Mouse (Mus musculus): Measurements from ENCODE around the gene Haspin. TPM values are rescaled to one million over a fixed set of nuclear protein-coding genes. Genes with fewer than 3 reads are reported as not detected.
A peak's percentile ranks its signal among the peaks of the same experiment; 100 is the strongest.

Haspin gene
- total RNA-seq (2015; ENCODE audit: low replicate concordance) (7.9 and 12.7 TPM in 2 replicates), total RNA-seq (2017; ENCODE audit: low replicate concordance) (13.1 and 16.7 TPM in 2 replicates)

GRCm38 (mm10) chr11:73137591-73138501 is at the start of gene Haspin:
Gene Haspin, minus strand, starts transcription at chr11:73138294.
- peak; percentile 91 for ATAC-seq (replicated peaks; ENCODE audit: low FRiP score, poor library complexity, severe bottlenecking)

DNA sequence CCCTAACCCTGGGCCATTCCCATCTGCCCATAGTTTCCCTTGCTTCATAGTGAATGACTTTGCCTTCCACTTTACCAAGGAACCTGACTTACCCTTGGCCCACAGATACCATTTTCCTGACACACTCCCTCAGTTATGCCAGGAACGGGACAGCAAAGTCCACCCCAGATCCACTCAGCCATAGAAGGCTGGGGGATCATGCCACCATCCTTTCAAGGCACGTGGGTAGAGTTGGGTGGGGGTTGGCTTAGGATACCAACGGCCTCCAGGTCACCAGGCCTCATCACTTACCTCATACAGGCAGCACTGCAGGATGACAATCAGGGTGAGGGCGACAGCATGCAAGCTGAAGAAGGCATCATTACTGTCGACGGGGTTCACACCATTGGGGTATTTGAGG is 49.1 kb upstream of the Haspin start:
- no peak for ATAC-seq (replicated peaks; ENCODE audit: low FRiP score, poor library complexity, severe bottlenecking)

DNA sequence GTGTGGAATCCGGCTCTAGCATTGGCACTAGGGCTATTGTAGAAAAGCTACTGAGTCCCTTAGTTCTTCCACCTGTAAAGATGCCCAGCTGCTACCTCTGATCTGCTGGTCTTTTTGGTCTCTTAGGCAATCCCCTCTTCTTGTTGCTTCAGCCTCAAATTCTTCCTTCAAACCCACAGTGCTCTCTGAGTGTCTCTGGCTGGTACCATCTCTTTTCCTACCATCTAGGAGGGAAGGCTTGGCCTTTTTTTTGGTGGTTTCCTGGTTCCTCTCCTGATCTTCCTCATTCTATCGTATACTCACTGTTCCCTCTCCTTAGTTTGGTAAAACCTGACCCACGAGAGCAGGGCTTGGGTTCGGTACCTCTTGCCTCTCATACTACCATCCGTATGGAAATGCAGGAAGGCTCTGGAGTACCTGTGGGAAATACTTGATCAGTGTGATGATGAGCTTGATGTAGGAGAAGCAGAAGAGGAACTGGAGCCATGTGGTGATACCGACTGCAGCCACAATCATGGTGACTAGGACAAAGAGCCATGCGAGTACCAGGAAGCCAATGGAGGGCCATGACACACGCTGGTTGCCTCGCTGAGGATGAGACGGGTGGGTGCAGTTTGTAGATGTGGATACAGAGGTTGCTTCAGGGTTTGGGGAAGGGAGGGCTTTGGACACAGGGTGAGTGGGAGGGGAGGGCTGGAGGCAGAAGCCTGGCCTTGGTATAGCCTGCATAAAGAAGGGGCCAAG is 48.0 kb upstream of the Haspin start:
- ATAC-seq (replicated peaks; ENCODE audit: low FRiP score, poor library complexity, severe bottlenecking): no peak

GRCm38 (mm10) chr11:73177895-73178294 is 39.8 kb upstream of the Haspin start:
- ATAC-seq (replicated peaks; ENCODE audit: low FRiP score, poor library complexity, severe bottlenecking): no peak

DNA sequence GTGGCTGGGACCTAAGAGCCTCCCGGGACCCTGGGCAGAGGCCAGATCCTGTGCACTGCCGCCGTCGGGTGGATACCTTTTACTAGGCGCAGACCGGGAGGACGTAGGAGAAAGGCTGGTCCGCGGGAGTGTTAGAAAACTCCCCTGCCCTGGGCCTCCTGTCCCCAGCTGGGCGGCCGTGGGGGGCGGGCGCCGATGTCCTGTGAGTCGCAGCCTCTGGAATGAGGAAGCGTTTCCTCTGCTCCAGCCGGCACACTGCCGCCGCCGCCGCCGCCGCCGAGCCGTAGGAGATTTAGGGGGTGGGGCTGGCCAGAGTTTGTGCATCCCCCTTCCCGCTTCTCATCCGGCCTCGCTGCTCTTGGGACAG is 39.4 kb upstream of the Haspin start:
- peak; percentile 38 for ATAC-seq (replicated peaks; ENCODE audit: low FRiP score, poor library complexity, severe bottlenecking)

DNA sequence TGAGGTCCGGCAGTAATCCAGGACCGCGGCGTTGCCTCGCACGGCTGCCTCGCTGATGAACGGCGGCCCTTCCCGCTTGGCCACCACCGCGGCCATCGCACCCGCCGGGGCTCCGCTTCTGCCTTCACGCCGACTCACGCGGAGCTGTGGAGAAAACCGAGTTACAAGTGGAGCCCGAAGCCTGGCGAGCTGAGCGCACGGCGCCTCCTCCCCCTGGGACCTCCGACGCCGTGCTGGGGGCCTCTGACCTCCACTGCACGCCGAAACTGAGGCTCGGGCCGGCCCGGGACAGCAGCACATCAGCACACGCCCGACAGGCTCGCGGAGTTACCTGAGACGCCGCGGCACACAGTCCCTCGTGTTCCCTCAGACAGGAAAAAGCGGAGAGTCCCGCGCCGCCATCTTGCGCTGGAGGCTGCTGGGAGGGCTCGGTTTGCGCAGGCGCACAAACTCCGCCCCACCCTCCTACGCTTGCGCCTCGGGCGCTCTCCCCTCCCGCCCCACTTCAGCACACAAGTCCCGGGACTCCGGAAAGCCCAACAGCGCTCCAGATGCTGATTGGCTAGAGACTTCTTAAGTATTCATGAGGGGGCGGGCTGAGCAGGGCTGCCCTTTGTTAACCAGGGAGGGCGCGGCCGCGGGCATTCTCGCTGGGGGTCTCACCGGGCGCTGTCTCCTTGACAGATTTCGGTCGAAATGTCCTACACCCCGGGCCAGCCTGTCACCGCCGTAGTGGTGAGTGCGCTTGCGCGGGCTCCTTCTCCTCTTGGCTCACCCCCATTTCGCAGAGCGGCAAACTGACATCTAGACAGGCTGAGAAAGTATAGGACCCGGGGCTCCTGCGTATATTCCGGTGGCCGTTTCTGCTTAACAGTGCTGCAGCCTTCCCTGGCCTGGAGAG is 38.8 kb upstream of the Haspin start, which contains the start of the genes Emc6 and Tax1bp3:
Gene Emc6 (minus strand): TSS at position 430 of the 901 bp plus-strand sequence.
Gene Tax1bp3 (plus strand): TSS at position 476 of the 901 bp plus-strand sequence.
- ATAC-seq (replicated peaks; ENCODE audit: low FRiP score, poor library complexity, severe bottlenecking): peak; percentile 96

GRCm38 (mm10) chr11:73176186-73176585 is 38.1 kb upstream of the Haspin start:
- no peak for ATAC-seq (replicated peaks; ENCODE audit: low FRiP score, poor library complexity, severe bottlenecking)

- ATAC-seq (replicated peaks; ENCODE audit: low FRiP score, poor library complexity, severe bottlenecking): no peak
These were observed 37.5 kb upstream of the Haspin start for GRCm38 (mm10) chr11:73175612-73176011.

DNA sequence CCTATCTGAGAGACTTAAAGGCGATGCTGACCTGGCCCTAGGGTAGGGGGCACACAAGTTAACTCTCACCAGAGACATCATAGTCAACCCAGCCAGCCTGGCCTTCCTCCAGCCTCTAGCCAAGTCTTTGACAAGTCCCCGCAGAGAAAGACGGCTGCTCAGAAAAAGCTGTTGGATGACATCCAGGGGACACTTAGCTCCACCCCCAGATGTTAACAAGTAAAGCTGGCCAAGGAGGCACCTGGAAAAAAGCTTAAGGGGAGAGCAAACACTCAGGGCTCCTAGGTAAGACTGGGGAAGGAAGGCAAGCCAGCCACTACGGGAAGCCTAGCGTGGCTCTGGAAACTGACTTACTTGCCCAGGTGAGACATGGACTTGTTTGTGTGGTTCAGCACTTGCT is 34.1 kb upstream of the Haspin start:
- no peak for ATAC-seq (replicated peaks; ENCODE audit: low FRiP score, poor library complexity, severe bottlenecking)

- peak; percentile 80 for ATAC-seq (replicated peaks; ENCODE audit: low FRiP score, poor library complexity, severe bottlenecking)
These were observed 31.1 kb upstream of the Haspin start for GRCm38 (mm10) chr11:73169231-73169630.

DNA sequence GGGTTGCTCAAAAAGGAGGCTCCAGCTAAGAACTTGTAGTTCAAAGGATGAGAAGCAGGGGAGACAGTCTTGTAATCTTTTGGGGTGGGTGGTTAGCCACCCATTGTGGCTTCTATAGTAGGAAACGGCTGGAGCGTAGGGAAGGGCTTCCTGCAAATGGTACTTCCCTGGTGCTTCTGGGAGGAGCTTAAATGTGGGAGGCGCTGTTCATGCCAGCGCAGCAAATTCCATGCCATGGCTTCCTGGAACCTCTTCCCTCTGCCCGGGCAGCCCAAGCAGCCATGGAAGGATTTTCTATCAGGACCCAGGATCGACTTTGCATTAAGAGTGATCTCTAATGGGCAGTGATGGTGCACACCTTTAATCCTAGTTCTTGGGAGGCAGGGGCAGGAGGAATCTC is 30.5 kb upstream of the Haspin start:
- ATAC-seq (replicated peaks; ENCODE audit: low FRiP score, poor library complexity, severe bottlenecking): no peak

DNA sequence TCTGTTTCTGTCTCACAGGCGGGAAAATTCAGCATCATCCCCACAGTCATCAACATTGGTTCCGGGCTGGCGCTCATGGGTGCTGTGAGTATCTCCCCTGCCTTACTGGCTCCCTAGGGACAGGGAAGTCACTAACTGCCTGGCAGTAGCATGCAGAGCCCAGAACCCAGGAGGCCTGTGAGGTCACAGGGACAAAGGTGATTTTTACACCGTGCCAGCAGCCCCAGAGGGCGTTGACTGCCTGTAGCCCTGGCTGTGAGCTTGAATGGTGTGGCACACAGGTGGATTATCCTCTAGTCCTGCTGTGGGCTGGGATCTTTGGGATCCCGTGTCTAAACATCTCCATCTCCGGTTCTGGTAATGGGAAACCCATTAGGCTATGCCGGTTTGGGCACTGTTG is 30.0 kb upstream of the Haspin start:
- no peak for ATAC-seq (replicated peaks; ENCODE audit: low FRiP score, poor library complexity, severe bottlenecking)

DNA sequence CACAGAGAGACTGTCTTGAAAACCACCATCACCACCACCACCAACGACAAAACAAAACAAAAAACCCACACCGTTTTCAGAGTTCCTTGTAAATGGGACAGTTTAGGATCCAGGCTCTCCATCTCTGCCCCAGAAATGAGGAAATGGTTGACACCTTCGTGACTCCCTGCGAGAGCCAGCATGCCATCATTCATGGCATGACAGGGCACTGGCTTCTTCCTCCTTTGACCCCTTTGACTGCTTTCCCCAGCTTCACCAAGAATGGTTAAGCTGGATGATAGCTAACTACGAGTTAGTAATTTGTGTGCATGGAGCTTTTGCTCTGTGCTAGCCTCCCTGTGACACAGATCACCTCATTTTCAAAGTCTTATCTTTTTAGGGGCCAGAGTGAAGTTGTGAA is 24.2 kb upstream of the Haspin start:
- ATAC-seq (replicated peaks; ENCODE audit: low FRiP score, poor library complexity, severe bottlenecking): no peak

DNA sequence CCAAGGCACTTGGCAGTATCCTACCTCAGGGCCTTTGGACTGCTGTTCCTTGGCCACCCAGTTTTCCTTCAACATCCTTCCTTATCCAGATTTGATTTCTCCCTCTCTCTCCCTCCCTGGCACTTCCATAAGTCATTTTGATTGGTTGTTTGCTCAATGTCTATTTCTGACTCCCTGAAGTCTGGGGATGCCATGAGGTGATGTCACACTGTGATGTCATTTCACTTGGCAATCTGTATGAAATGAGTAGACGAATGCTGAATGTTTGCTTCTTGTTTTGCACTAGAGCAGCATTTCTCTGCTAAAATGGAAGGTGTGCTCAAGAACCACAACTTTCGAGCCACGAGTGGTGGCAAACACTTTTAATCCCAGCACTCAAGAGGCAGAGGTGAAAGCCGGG is 23.5 kb upstream of the Haspin start:
- no peak for ATAC-seq (replicated peaks; ENCODE audit: low FRiP score, poor library complexity, severe bottlenecking)

GRCm38 (mm10) chr11:73160811-73161200 is 22.7 kb upstream of the Haspin start:
- ATAC-seq (replicated peaks; ENCODE audit: low FRiP score, poor library complexity, severe bottlenecking): no peak

DNA sequence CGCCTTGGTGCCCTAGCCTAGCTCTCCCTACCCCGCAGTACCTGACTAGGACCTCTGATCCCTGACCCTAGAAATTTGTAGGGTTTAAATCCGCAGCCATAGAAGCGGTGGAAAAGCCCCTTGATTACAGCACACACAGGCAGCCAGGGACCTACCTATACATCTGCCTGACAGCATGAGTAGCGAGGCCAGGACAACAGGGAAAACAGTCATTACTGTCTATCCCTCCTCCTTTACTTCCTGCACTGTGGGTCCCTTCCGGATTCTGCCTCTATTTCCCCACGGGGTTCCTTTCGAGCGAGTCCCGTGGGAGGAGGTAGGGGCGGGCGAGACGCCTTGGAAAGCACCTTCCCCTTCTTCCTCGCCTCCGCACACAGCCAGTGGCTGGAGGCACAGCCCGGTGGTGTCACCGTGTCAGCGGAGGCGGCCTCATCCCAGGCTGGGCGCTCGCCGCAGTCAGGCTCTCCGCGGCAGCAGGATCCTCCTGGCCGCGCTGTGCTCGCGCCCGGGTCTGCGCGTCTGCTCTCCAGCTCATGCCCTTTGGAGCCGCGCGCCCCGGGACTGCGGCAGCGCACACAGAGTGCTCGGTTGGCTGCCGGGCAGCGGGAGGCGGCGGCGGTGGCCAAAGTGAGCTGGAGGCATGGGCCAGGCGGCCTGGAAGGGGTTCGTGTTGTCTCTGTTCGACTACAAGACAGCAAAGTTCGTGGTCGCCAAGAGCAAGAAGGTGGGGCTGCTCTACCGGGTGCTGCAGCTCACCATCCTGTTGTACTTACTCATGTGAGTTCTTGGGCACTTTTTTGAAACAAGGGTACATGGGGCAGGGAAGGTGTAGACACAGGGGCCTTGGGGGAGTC is 22.1 kb upstream of the Haspin start, which contains the start of gene P2rx5:
Gene P2rx5 (plus strand): TSS at position 465 of the 854 bp plus-strand sequence.
- ATAC-seq (replicated peaks; ENCODE audit: low FRiP score, poor library complexity, severe bottlenecking): no peak

GRCm38 (mm10) chr11:73155071-73155470 is 17.0 kb upstream of the Haspin start:
- no peak for ATAC-seq (replicated peaks; ENCODE audit: low FRiP score, poor library complexity, severe bottlenecking)

- ATAC-seq (replicated peaks; ENCODE audit: low FRiP score, poor library complexity, severe bottlenecking): no peak
These were observed 10.1 kb upstream of the Haspin start for GRCm38 (mm10) chr11:73148209-73148608.

DNA sequence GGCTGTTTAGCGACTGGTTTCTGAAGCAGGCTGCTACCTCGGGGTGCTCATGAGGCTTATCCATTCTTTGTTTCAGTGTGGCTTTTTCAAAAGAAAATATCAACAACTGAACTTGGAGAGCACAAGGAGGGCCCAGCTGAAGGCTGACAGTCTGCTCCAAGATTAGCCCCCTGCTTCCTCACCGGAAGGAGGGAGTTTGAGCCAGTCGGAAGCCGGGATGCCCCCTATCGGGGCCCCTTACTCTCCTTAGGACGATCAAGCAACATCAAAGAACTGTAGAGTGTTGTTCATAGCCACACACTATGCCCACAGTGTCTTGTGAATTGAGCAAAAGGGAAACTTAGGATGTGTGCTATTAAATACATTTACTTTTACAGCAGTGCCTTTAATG is 8.9 kb upstream of the Haspin start:
- ATAC-seq (replicated peaks; ENCODE audit: low FRiP score, poor library complexity, severe bottlenecking): no peak

Data from erythroblast, adult 5-6 weeks (primary cell).